Mouse (Mus musculus) hindbrain, embryonic 11.5 days (tissue): ENCODE results near the gene Cdr2l. TPM values are rescaled to one million over a fixed set of nuclear protein-coding genes. Genes with fewer than 3 reads are reported as not detected.
A peak's percentile ranks its signal among the peaks of the same experiment; 100 is the strongest.

ENCODE experiments used
- ATAC-seq: fragments of 200-750 bp; cut with Nextera tagmentation; 2 replicates; pipeline ENCODE4 v1.8.0; 2017; ENCODE audit warnings: mild to moderate bottlenecking, moderate TSS enrichment, moderate library complexity; ENCODE audit not compliant: low FRiP score
- DNase-seq: peaks from one replicate; pipeline ENCODE4 v3.0.0-alpha.2; 2015; ENCODE audit warnings: low spot score
- H3K27ac ChIP-seq: fragments of 300-500 bp; sonication (generic); 2 replicates; pipeline ENCODE4 v1.5.1; 2014; ENCODE audit warnings: mild to moderate bottlenecking, low read depth, low read length
- H3K27me3 ChIP-seq: fragments of 300-500 bp; sonication (generic); 2 replicates; pipeline ENCODE4 v1.6.1; 2014; ENCODE audit warnings: mild to moderate bottlenecking, low read length, moderate library complexity, mixed read lengths; ENCODE audit not compliant: control insufficient read depth, insufficient read depth
- H3K36me3 ChIP-seq: fragments of 300-500 bp; sonication (generic); 2 replicates; pipeline ENCODE4 v1.6.1; 2014; ENCODE audit warnings: mild to moderate bottlenecking, low read length, moderate library complexity, mixed read lengths; ENCODE audit not compliant: control insufficient read depth, insufficient read depth
- H3K4me1 ChIP-seq: fragments of 300-500 bp; sonication (generic); replicated peaks from 2 replicates; pipeline ENCODE4 v1.6.1; 2014; ENCODE audit warnings: low read length, mixed read lengths; ENCODE audit not compliant: control insufficient read depth, insufficient read depth
- H3K4me2 ChIP-seq: fragments of 300-500 bp; sonication (generic); replicated peaks from 2 replicates; pipeline ENCODE4 v1.6.1; 2014; ENCODE audit warnings: mild to moderate bottlenecking, low read depth, low read length
- H3K4me3 ChIP-seq: fragments of 300-500 bp; sonication (generic); 2 replicates; pipeline ENCODE4 v1.5.1; 2014; ENCODE audit warnings: low read depth, low read length
- H3K9ac ChIP-seq: fragments of 300-500 bp; sonication (generic); 2 replicates; pipeline ENCODE4 v1.6.1; 2014; ENCODE audit warnings: low read depth, low read length
- H3K9me3 ChIP-seq: fragments of 300-500 bp; sonication (generic); 2 replicates; pipeline ENCODE4 v1.6.1; 2016; ENCODE audit warnings: low read length; ENCODE audit not compliant: control insufficient read depth
- WGBS: fragments of 180-500 bp; shearing (Covaris S2); extraction: QIAGEN DNeasy Blood & Tissue Kit; methylation state at CpG from one replicate; pipeline ENCODE4 v1.1.7; 2014; 5-methylcytosine and 5-hydroxymethylcytosine counted together
- polyA plus RNA-seq: library from polyadenylated mRNA; unstranded; fragments of >200 nt; fragmentation: Nextera tagmentation; extraction: Ambion mirVana; gene quantifications from 2 replicates; pipeline ENCODE4 v1.2.1, GENCODE M21; 2014

The Cdr2l gene
- polyA plus RNA-seq, 1 experiment from 2014 or later, result 20.0 TPM

DNA sequence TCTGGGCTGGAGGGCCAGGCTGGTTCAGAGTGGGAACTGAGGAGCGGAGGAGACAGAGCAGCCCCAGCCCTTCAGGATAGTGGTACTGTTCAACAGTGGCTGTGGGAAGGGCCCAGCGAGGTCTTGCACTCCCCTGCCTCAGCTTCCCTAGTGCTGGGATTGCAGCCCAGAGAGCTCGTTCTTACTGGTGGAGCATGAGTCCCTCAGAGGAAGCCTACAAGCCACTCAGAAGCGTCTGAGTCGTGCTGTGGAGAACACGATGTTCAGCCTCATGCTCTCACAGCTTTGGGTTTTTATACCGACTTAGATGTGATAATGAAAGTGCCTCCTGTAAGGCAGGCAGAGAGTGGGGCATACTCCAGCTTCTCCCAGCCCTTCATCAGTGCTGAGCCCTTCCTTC is 43.0 kb downstream of the Cdr2l start:
- Histone ChIP-seq H3K27me3 (no peaks in the 10 kb centered on the region), H3K4me2 (no peak overlapping the region), H3K4me1 (peaks cover 9% of the 10 kb centered on the region), H3K9me3 (no peaks in the 10 kb centered on the region), H3K9ac (no peak overlapping the region), H3K36me3 (0 out of 2 replicates have a peak, but pooled peaks cover 7% of the 10 kb centered on the region), H3K27ac (no peak overlapping the region), H3K4me3 (no peak overlapping the region)
- ATAC-seq, result no peak
- no peak for DNase-seq
- 84% methylated on average over 7 of the region's 7 CpGs for WGBS

DNA sequence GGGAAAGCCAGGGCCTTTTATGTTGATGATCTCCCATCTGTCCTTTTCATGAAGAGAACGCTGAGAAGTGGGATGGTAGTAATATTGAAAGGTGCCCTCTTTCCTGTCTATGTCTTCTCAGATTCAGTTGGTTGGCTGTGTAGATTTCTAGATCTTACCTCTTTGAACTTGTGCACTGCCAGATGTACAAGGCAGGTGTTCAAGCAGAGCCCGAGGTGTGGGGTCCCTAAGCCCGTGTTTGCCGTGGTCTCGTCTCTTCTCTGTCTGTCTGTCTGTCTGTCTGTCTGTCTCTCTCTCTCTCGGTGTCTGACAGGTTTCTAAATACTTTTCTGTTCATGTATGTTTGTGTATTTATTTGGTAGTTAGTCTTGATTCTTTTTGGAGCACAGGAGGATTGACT is 44.0 kb downstream of the Cdr2l start:
- Histone ChIP-seq H3K9ac (no peak overlapping the region), H3K4me1 (peaks cover 9% of the 10 kb centered on the region), H3K36me3 (peaks cover 12% of the 10 kb centered on the region; the same call in 1 of the 2 replicates), H3K27me3 (no peaks in the 10 kb centered on the region), H3K4me2 (no peak overlapping the region), H3K9me3 (no peaks in the 10 kb centered on the region), H3K4me3 (no peak overlapping the region), H3K27ac (no peak overlapping the region; the same call in 1 of the 2 replicates)
- DNase-seq (no peak), ATAC-seq (no peak)
- WGBS, result 90% methylated on average over 6 of the region's 6 CpGs

DNA sequence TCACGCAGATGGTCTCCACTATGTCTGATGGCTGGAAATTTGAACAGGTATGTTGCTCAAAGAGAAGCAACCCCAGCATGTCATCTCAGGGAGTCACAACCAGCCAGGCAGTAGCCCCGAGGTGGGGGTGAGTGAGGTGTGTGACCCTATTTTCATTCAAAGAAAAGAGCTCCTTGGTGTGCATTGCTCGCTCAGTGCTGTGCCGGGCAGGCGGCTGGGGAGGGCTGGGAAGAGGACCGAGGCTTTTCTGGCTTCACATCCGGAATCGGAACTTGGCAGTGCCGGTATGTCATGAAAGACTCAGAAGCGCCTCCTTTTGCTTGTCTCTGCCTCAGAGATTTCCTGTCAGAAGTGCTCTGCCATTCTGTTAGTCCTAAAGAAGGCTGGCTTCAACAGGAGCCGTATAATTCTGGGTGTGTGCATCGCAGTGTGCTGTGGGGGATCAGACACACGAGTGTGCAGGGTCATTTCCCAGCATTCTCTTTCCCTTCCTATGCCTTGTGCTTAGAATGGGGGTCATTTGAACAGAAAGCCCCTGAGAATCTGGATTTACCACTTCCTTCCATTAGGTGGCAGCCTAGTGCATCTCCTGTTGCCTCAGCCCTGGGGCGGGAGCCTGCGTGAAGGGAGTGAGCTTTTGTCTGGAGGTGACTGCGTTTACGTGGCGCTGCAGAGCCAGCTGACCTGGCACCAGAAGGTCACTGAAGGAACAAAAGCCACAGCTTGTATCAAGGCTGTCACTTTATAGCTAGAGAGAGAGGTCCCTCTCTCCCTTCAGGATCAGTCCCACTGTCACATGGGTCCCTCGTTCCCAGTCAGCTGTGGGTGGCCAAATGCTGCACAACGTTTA is 46.0 kb downstream of the Cdr2l start:
- Histone ChIP-seq H3K36me3 (peaks cover 12% of the 10 kb centered on the region; the same call in 1 of the 2 replicates), H3K9me3 (no peaks in the 10 kb centered on the region), H3K27me3 (no peaks in the 10 kb centered on the region), H3K27ac (peak overlapping the region; percentile 40; the same call in 1 of the 2 replicates), H3K4me1 (peaks cover 5% of the 10 kb centered on the region; the same call in 1 of the 2 replicates), H3K4me3 (no peak overlapping the region), H3K9ac (no peak overlapping the region), H3K4me2 (0 out of 2 replicates have a peak overlapping the region, but pooled peaks have one; percentile 4)
- DNase-seq (peak; percentile 90), ATAC-seq (peak; percentile 65; the same call in 1 of the 2 replicates)
- WGBS, result 34% methylated on average over 20 of the region's 20 CpGs

DNA sequence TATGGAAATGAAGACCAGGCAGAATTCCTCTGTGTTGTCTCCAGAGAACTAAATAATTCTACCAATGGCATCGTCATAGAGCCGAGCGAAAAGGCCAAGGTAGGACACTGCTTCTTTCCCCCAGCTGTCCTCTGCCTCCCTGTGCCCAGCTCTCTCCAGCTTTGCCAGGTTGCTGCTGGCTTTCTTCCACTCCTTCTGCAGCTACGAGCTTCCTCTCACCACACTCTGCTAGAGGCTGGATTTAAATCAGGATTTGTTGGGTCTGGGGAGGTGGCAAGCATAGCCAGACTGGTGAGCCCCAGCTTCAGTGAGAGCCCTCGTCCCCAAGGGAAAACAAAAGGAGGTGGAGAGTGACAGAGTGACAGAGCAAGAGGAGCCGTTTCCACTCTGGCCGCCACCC is 47.6 kb downstream of the Cdr2l start:
- no peak for ATAC-seq
- Histone ChIP-seq H3K27ac (no peak overlapping the region), H3K9ac (no peak overlapping the region), H3K27me3 (no peaks in the 10 kb centered on the region), H3K4me3 (no peak overlapping the region), H3K9me3 (no peaks in the 10 kb centered on the region), H3K4me2 (no peak overlapping the region), H3K4me1 (peaks cover 5% of the 10 kb centered on the region; the same call in 1 of the 2 replicates), H3K36me3 (peaks cover 12% of the 10 kb centered on the region; the same call in 1 of the 2 replicates)
- no peak for DNase-seq
- 86% methylated on average over 7 of the region's 7 CpGs for WGBS

DNA sequence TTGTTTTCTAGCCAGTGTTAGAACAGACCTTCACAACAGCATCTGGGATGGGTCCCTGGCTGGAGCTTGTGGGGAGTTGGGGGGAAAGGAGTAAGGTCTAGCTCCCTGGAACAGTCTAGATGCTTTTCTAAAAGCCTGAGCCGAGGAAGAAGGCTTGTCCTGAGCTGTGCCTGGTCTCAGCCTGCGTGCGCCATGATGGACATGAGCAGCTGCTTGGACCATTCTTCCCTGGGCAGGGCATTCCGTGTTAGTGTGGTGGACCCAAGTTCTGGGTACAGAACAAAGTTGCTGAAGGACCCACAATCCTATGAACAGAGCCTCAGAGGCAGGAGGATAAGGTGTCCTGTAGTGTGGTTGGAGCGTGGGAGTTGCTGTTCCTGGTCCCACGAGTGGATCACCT is 48.8 kb downstream of the Cdr2l start:
- H3K27me3 ChIP-seq, result no peaks in the 10 kb centered on the region
- ATAC-seq (no peak), DNase-seq (no peak)
- peaks cover 12% of the 10 kb centered on the region; the same call in 1 of the 2 replicates for H3K36me3 ChIP-seq
- H3K4me1 ChIP-seq, result peaks cover 7% of the 10 kb centered on the region; the same call in 1 of the 2 replicates
- no peak overlapping the region for H3K4me3 ChIP-seq
- H3K4me2 ChIP-seq, result no peak overlapping the region
- H3K9ac ChIP-seq, result no peak overlapping the region
- H3K27ac ChIP-seq, result no peak overlapping the region
- WGBS, result 87% methylated on average over 6 of the region's 6 CpGs
- no peaks in the 10 kb centered on the region for H3K9me3 ChIP-seq

DNA sequence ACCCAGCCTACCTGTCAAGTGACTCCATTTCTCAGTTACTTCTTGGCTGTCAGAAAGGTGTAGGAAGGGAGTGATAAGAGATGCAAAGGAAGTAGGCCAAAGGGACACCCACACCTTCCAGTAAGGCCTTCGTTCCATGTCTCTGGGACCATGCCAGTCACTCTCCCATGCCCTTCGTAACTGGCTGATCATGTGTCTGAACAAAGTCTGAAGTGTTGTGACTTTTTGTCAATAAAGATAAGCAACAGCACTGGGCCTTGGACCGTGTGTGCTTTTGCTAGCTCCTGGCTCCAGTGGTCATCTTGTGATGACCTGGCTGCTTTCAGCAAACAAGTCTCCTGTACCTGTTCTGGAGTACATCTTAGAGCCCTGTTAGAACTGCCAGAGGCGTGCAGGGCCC is 51.1 kb downstream of the Cdr2l start:
- no peak overlapping the region for H3K9ac ChIP-seq
- no peaks in the 10 kb centered on the region for H3K27me3 ChIP-seq
- no peak overlapping the region for H3K4me3 ChIP-seq
- no peaks in the 10 kb centered on the region for H3K9me3 ChIP-seq
- H3K27ac ChIP-seq, result no peak overlapping the region
- DNase-seq (no peak), ATAC-seq (no peak)
- peaks cover 9% of the 10 kb centered on the region; the same call in 1 of the 2 replicates for H3K36me3 ChIP-seq
- peaks cover 11% of the 10 kb centered on the region for H3K4me1 ChIP-seq
- 77% methylated on average over 4 of the region's 4 CpGs for WGBS
- H3K4me2 ChIP-seq, result no peak overlapping the region

DNA sequence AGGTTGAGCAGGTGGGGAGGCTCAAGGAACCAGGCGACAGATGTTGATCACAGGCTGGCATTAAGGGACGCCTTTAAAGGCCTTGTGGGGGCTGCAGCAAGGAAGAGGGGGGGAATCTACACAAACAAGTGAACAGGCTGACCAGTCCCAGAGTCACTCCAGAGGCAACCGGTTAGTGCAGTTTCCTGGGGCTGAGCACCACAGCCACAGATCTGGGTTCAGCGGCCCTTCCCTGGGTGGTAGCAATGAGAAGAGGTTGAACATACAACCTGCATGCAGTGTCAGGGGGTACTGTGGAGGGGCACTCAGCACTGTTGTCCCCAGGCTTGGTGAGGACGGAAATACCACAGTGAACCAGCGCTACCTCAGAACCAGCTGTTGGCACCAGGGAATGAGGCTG is 51.6 kb downstream of the Cdr2l start:
- no peak overlapping the region for H3K4me3 ChIP-seq
- H3K27ac ChIP-seq, result no peak overlapping the region
- no peak overlapping the region for H3K9ac ChIP-seq
- WGBS, result 87% methylated on average over 6 of the region's 6 CpGs
- H3K36me3 ChIP-seq, result peaks cover 9% of the 10 kb centered on the region; the same call in 1 of the 2 replicates
- no peaks in the 10 kb centered on the region for H3K9me3 ChIP-seq
- H3K4me1 ChIP-seq, result peaks cover 8% of the 10 kb centered on the region; the same call in 1 of the 2 replicates
- DNase-seq (no peak), ATAC-seq (no peak)
- H3K27me3 ChIP-seq, result no peaks in the 10 kb centered on the region
- H3K4me2 ChIP-seq, result no peak overlapping the region

DNA sequence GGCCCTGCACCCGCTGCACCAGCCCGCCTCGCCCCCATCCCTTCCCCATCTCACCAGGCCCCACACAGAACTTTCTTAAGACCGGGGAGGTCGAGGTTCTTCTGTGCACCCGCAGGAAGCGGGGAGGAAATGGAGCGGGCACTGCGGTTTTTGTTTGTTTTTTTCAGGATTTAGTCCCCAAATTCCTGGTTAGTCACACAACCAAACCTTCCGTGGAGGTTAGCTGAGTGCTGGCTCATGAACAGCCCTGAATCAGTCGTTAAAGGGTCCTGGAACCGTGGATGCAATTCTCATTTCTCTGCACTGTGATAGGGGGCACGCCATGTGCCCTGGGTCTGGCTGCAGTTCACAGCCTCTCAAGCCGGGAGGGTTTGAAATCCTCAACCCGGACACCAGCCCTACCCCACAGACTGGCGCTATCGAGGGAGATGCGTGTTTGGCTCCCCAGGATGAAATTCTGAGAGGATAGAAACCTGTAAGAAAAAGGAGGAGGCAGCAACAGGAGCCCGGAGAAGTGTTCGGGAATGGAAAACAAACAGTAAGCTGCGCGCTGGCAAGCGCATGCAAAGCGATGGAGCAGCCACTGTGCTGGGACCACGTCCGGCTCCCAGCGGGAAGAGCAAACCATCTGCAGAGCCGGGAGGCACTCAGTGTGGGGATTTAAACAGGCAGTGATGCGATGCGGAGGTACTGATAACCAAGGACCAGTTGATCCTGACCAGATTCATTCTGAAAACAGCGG is 54.1 kb downstream of the Cdr2l start:
- H3K36me3 ChIP-seq, result no peaks in the 10 kb centered on the region
- 3% methylated on average over 31 of the region's 31 CpGs for WGBS
- peak overlapping the region; percentile 58 for H3K4me2 ChIP-seq
- H3K27me3 ChIP-seq, result no peaks in the 10 kb centered on the region
- H3K27ac ChIP-seq, result no peak overlapping the region
- H3K4me1 ChIP-seq, result peaks cover 8% of the 10 kb centered on the region; the same call in 1 of the 2 replicates
- ATAC-seq (no peak), DNase-seq (peak; percentile 66)
- H3K9ac ChIP-seq, result peak overlapping the region; percentile 52
- H3K9me3 ChIP-seq, result no peaks in the 10 kb centered on the region
- H3K4me3 ChIP-seq, result peak overlapping the region; percentile 23
